Mouse (Mus musculus) mesoderm, embryonic 11.5 days (tissue): ENCODE measurements around the gene Bzw2.
"Not testable (repeated sequence)": the region's sequence is repeated elsewhere in the genome, so short reads cannot be mapped to it uniquely, and the experiment has no call there.

ENCODE experiments used
- DNase-seq: peaks from one replicate; pipeline ENCODE4 v3.0.0-alpha.2; 2012; ENCODE audit warnings: low read depth, low spot score

The Bzw2 gene

DNA sequence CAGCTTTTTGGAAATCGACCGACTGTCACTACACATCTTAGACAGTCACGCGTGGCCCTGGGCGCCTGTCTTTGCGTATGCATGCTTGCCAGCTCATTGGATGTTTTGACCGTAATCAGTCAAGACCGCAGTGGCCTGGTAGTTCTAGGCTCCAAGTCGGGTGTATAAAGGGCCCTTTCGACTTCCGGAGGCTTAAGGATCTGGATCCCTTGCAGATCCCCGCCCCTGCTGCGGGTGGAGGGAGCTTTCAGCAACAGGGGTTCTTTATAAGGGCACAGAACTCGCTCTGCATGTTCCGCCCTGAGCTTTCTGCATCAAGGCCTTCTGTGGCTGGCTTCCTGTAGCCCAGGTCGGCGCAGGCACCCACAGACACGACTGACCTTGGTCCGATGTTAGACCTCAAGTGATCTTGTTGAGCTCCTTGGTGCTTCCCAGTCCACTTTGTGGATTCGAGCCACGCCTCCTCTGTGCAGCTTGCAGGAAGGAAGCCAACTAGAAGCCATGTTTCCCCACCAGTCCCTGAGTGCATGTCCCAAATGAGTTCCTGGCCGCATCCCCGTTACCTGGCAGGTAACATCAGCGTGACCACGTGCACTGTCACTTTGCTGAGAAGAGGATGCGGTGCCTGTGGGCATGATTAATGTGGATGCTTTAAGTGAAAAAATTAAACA lies at the start of gene Bzw2:
Gene Bzw2, minus strand, starts transcription at position 443 of the 671 bp plus-strand sequence.
- DNase-seq = peak; percentile 55

DNA sequence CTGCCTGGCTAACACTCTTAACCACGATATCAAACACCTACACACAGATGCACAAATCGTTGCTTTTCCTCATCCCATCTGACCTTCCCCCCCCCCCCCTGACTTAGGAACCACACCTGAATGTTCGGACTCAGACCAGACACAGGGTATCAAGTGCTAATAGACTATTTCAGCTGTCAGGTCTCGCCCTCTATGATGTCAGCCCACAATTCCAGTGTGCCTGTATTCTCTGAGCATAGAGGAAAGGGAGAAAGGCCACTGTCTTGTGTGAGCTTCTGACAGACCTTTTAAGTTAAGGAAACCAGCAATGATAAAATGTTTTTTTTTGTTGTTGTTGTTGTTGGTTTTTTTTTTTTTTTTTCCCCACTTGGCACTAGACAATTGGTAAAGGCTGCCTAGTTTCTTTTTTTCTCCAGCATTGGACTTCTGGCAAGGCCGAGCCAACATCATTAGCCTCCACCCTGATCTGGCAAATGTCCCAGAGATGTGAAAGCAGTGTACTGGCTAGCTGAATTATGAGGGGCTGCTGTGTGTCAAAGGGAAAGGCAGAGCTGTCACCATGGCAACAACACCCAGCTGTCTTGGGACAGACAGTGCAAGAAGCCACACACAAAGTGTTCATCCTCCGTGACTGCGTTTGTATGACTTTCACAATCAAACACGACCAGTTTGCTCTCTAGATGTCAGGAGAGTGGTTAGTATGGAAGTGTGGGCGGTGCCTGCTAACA lies 49.4 kb upstream of the Bzw2 start:
- peak; percentile 85 for DNase-seq

DNA sequence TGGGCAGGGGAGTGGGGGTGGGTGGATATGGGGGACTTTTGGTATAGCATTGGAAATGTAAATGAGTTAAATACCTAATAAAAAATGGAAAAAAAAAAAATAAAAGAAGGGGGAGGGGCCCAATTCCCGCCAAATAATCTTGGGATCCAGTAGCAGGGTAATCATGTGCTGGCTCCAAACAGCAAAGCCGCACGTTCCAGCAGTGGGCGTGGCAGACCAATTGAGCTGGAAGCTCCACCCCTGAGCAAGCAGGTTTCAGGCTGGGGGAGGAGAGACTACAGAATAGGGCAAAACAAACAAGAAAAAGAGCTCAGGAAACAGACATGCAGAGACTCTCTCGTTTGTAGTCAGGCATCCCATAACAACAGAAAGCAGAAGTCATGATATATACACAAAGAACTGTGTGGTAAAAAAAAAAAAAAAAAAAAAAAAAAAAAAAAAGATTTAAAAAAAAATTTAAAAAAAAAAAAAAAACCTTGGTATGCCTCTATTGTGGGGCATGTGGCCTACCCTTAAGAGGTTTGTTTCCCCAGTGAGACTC lies 47.8 kb upstream of the Bzw2 start:
- not testable (repeated sequence) for DNase-seq

DNA sequence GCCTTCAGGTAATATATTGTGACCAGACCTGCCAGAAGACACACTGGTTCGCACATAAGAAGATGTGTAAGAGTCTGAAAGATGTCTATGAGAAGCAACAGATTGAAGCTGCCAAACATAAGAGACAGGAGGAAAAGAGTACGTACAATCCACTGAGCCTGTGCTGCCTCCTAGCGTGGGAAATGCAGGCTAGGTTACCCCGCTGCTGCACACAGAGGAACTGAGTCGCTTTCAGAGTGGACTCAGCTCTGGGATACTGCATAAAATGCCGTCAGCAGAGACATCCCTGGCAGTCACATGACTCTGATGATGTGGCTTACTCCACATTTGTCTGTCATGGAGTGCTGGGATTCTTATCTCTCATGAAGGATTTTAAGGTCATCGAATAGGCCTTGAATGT lies 37.1 kb upstream of the Bzw2 start:
- no peak for DNase-seq

DNA sequence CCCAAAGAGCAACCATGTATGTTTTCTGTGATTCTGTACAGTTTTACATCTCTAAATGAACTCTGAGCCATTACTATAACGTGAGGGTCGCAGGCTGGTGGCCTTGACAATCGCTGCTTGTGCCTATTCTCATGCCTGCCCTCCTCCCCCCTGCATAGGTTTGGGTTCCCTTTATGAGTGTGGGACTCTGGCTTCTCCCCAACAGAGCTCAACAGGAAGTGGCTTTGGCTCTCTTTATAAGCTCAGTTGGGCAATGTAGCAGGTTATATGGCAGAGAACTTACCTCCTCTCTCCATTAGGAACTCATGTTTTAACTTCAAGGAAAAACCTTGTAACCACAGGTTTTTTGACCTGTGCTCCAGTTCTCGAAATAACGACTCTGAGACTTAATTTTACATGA lies 32.5 kb upstream of the Bzw2 start:
- no peak for DNase-seq

DNA sequence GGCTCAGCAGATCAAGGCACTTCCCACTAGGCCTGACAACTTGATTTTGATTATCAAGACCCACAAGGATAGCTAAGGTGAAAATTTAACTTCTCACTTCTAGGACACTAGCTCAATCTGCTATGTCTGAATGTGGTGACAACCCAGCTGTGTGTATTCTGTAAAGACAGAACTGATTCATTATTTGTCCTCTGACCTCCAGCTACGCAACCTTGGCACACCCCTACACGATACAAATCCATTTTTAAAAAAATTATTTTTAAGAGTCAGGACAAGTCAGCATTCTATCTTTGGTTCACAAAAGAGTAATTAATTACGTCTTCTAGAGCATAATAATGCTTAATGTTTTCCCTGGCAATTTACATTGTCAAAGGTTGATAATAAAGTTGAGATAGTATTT lies 31.7 kb upstream of the Bzw2 start:
- no peak for DNase-seq

DNA sequence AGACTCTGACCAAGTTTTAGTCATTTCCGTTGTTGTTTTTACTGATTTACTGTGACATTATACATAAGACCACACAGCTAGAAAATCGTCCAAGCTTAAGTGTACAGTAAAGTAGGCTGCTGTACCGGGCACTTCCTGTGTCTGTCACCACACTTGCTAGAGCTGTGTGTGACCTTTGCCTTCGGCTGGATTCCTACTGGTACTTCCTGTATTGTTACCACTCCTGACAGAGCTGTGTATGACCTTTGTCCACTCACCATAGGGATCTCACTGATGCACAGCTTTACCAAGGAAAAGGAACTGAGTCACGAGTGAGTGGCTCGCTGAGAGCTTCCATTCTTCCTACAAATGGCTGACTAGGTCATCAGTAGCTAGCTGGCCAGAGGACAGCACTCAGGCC lies 29.2 kb upstream of the Bzw2 start:
- DNase-seq = no peak

DNA sequence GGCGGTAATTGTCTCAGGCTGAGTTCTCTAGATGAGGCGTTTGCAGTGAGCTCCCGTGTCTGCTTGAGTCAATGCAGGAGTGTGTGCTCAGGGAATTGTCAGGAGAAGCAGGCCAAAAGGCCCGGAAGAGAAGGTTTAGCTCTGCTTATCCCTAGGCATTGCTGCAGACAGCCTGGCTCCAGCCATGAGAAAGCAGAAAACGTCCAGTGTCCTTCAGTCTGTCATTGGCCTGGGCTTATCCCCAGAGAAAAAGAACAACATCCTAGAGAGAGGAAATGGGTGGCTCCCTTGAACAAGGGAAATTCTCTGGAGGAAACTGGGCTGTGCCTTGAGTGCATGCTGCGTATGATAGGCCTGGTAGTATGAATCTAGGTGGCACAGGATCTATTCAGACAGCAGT lies 24.7 kb upstream of the Bzw2 start:
- no peak for DNase-seq

DNA sequence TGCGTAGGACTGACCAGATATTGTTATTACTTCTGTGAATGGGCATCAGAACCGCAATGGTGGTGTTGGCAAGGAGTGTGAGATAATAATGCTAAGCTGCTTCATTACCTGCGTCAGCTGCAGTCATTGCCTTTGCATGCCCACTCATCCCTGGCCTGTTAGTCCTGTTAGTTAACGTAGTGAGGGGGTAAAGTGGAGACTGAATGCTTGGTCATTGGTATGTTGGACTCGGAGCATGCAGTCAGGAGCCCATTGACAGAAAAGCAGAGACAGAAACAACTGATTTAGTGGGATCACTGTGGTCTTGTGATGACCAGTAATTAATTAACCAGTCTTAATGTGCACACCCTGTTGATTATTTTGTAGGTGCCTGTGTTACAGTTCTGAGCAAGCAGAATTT lies 19.3 kb upstream of the Bzw2 start:
- no peak for DNase-seq

DNA sequence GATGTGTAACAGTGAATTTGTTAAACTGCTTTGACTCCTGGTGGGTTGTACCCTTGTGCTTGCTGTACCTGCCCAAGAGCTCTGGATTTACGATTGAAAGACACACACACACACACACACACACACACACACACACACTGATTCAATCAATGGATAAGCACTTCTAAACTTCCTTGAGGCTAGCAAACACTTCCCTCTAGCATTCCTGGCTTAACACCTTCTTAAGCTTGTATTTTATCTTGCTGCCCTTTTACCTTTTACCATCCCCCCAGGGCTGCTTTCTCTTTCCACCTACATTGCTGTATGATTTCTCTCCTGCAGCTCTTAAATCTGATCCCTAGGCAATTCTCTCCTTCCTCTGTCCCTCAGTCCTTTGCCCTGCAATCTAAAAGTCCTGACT lies 7.4 kb upstream of the Bzw2 start:
- DNase-seq = no peak

DNA sequence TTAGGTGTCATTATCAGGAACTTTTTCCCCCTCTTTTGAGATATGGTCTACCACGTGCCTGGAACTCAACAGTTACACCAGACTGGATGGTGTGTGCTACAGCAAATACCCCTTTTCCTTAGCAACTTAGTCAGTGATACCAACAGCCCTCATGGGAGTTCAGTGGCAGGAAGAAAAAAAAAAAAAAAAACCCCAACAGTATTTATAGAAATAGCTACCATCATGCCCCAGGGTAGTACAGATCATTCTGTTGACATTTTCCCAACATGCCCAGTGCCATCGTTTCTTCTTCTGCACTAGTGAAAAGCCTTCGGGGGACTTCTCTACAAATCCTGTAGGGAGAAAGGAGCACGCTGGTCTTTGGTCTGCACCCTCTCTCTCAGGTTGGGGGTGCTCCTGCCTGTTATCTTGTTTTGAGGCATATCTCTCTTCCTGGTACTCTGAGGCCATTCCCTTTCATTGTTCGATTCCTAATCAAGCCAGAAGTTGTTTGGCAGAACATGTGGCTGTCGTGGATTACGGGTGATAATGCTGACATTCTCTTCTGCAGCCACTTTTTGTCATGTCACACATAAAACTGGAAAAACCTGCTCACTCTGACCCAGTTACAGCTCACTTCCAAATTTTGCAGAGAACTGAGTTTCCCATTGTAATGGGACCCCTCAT lies 6.4 kb upstream of the Bzw2 start:
- no peak for DNase-seq

DNA sequence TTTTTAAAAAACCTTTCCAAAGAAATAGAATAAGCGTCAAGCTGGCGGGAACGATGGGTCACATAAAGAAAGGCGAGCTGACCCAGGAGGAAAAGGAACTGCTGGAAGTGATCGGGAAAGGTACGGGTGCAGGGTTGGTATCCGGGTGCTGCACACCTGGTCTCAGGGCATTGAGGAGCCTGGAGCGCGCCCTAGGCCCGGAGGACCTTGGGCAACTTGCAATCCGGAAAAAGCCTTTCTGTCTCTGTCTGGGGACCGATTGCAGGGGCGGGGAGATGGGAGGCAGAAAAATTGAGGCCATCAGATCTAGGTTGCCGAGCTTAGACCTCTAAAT lies 609 bp downstream of the Bzw2 start:
- no peak for DNase-seq

DNA sequence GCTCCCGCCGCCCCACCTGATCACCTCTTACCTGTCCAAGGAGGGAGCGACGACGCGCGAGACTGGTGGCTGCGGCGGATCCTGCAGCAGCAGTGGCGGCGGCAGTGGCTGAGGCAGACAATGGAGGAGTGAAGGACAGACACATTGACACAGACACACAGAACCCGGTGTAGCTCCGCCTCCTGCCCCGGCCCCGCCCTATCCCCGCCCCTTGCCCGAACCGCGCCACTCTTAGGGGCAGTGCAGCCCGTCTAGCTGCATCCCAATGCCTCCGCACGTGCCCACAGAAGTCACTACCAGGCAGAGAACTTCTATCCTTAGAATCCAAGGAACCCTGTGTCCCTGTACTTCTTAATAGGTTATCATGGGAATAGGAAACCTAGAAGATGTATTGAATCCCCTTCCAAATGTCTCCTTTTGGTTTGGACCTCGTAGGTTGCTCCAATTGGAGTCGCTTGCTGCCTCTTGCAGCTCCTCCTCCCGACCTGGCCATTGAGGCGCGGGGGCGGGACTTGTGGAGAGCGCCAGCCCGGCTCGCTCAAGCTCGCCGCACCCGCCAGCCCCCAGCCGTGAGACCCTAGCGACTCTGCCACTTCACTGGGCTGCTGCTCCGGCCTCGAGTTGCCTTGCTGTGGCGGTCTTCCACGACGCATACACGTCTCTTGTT lies 1.1 kb downstream of the Bzw2 start, which contains the start of gene Ankmy2:
Gene Ankmy2, plus strand, starts transcription at position 478 of the 667 bp plus-strand sequence.
- DNase-seq = peak; percentile 94

DNA sequence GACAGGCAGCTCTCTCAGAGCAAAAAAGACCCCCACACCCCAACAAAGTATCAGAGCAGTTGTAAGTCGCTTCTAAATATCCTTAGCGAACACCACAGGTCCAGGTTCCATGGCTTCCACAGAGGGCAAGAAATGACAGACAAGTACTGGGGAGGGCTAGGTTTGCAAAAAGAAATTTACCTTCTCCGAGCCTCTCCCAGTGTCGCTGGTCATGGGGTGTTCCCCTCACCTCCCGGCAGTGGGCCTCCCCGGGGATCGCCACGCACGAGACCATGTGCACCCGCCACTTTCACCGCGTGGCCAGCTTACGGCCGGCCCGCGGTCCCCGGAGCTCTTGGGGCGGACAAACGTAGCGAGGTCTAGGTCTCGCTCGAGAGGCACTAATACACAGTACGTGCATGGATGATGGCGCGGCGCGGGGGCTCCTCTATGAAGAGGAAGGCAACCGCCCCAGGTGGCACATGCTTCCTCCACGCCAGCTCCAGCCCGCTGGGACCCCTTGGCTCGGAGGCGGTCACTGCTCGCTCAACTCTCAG lies 1.7 kb downstream of the Bzw2 start:
- DNase-seq = peak; percentile 5

DNA sequence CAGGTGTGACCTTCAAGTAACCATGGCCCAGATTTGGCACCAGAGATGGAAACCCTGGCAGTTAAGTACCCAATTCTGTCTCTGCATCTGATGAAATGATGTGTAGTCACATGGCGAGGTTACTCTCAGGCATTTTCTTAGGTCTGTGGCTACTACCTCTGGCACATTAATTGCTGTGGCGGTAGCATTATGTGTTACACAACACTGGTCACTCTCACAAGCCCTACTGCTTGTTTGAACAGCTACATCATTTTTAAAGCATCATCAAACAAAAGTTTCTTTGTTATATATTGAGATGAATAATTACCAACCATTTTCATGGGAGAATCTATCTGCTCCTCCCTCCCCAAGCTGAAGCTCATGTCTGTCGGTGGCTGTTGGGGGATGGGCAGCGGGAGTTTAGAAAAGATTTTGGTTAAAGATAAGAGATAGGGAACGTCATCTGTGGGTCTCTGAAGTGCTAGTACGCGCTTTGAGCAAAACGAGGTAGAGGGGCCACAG lies 2.7 kb downstream of the Bzw2 start:
- DNase-seq = peak; percentile 22

DNA sequence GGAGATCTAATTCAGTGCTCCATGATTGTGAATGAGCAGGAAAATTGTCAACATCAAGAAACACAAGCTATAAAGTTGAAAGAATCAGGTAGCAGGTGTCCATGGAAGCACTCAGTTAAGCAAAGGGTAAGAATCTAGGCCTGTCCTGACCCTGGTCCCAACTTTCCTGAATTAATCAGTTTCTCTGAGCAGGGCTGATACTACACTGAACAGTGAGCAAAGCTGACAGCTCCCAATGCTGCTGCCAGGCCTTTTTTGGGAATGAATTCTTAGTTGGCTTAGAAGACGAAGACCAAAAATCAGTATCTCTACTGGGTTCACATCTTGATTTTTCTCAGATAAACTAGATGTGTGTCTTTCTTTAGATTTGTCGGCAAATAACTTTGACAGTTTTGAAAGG lies 7.1 kb downstream of the Bzw2 start:
- no peak for DNase-seq

DNA sequence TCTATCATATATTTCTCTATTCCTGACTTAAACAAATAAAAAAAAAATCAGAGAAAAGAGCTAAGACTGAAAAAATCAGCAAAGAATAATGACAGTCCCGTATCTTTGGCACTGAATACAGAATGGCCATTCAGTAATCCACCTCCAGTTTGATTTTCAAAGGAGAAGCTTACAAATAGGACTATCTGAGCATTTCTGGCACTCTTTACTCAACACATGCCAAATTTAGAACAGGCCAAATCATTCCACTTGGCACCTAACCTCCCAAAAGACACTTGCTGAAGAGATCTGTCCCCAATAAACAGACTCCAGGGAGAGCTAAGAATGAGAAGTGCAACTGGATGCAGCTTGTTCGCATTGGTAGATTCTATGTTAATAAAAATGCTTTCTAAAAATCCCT lies 7.6 kb downstream of the Bzw2 start:
- no peak for DNase-seq

DNA sequence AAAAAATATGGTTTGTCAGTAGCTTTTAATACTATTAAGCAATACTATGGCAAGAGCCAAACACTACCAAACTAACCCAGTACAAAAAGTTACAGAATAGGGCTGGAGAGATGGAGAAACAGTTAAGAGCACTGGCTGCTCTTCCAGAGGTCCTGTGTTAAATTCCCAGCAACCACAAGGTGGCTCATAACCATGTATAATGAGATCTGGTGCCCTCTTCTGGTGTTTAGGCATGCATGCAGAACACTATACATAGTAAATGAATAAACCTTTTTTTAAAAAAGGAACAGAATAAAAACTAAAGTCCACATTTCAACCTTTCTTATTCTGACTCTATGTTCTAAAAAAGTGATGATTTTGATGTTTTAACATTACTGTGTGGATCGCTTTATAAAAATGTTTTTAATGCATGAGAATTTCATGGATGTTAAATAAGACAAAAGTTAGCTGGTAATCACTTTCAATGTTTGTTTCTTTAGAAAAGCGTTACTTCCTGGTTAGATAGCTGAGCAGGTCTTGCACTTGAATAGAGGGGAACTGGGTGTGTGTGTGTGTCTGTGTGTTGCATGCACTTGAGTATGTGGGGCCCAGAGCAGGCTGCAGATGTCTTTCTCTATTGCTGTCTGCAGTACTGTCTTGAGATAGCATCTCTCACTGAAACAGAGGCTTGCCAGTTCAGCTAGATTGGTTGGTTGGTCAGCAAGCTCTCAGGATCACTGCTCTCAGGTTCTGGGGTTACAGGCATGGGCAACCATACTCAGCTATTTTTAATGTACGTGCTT lies 11.5 kb downstream of the Bzw2 start:
- no peak for DNase-seq

DNA sequence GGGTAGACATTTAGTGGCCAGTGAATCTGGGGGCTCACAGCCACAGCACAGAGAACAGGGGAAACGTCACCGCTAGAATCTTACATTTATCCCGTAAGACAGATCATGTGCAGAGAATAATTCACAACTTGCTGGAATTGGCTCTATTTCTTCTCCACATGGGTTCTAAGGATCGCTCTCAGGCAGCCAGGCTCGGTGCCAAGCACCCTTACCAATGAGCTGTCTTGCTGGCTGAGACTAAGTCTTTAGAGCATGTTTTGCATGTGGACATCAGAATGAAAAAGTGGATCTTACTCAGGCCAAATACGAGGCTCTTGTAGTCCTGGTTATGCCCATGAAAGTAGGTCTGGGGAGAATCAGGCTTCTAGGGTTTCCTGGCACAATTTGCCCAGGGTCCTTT lies 17.5 kb downstream of the Bzw2 start:
- no peak for DNase-seq

DNA sequence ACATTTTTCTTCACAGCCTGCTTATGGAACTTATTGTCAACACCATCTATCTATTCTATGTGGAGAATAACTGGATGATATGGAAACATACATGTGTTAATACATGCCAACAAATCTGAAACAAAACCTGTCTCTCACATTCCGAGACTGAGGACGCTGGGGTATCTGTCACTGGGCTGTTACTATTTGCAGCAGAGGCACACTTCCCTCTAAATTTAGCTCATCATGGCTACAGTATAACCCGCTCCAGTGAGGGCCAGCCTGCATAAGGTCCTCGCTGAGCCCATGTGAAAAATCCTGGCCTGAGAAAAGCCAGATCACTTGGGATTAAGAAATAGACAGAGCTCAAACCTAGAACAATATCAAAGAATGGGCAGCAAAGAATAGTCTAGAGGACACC lies 20.7 kb downstream of the Bzw2 start:
- DNase-seq = no peak

DNA sequence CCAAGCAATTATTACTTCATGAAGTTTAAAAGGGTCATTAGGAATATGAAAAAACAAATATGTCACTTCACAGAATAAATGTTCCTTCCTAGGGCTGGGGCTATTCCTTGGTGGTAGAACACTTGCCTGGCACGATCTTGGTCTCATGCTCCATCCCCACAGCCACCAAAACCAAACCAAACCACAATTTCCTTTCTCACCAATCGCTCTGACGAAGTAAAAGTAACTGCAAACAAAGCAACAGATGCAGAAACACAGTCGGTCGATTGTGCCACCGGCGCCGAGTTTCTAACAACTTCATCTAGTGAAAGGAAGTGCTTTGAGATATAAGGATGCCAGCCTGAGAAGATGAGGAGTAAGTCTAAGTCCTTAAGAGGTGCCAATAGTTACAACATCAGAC lies 21.6 kb downstream of the Bzw2 start:
- DNase-seq = no peak
